Mouse (Mus musculus): Measurements from ENCODE around the gene Gstm4.

GRCm38 (mm10) chr3:108093306-108093705 lies 48.6 kb upstream of the Gstm4 start:
- TF ChIP-seq CTCF (conservative IDR thresholded peaks at IDR 0.05 in 1 of 2, IDR thresholded peaks at IDR 0.05 in 1 of 2; ENCODE audit: low read depth in 2 of 2, low read length in 2 of 2) (no peak), EP300 (IDR thresholded peaks at IDR 0.05; ENCODE audit: low read length) (no peak)
